In the genomic region with DNA sequence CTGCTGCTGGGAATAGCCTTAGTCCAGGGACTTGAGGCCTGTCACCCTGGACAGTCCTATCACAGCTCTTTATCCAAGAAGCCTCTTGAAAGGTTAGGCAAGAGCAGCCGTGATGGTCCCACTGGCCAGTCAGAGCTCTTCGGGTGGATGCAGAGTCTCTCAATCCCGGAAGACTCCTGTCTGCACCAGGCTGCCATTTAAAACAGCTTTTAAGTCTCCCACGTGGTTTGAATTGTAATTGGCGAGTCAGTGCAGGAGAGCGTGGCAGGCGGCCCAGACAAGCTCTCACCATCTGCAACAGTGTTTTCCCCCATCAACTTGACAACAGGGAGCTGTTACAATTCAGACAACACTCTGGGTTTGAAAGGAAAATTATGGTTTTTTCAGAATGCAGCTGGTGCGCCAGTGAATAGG, we compare ENCODE assay signal across 9 mouse cellular contexts. TPM values are rescaled to one million over a fixed set of nuclear protein-coding genes. Genes with fewer than 3 reads are reported as not detected.
DNase-seq lines count a peak whose midpoint lies in the region; ATAC-seq lines count a peak whose summit lies in the region.
"Had no signal": no experiment of that assay in that cellular context is flagged by ENCODE, and none has a peak within 500 bp of the region (broad histone marks: within the 10 kb centered on the region; RNA-seq: fewer than 3 reads in every experiment).

No protein-coding gene starts in this region.

- WGBS in kidney, embryonic 14.5 days: 27% methylated on average over 8 of the region's 8 CpGs

- no peak overlapping the region for H3K4me2 ChIP-seq in kidney, embryonic 14.5 days (replicated peaks; ENCODE audit: low read depth, low read length)

- peaks cover 13% of the 10 kb centered on the region; the same call in 1 of the 2 replicates for H3K4me1 ChIP-seq in kidney, embryonic 14.5 days (ENCODE audit: control insufficient read depth, insufficient read depth, low read length)
- H3K4me1 ChIP-seq: megakaryocyte, embryonic 14.5 days had no signal

- H3K9me3 ChIP-seq in kidney, embryonic 14.5 days (ENCODE audit: control insufficient read depth, low read length): no peaks in the 10 kb centered on the region

- peak; percentile 13 for DNase-seq in embryo, embryonic 10.5 days (ENCODE audit: low spot score)
- DNase-seq in gastrocnemius, postnatal 14 days: peak; percentile 53
- peak; percentile 82 for DNase-seq in left cerebral cortex, postnatal 4 days
- peak; percentile 37 for DNase-seq in ovary, postnatal 14 days (ENCODE audit: low spot score)
- no peak for DNase-seq in thymus, postnatal 25 days

- peak; percentile 75 for ATAC-seq in cerebellum, adult (ENCODE audit: insufficient number of reproducible peaks, low FRiP score, low TSS enrichment)
- ATAC-seq in kidney, embryonic 14.5 days (ENCODE audit: low FRiP score, low TSS enrichment): peak; percentile 62
- no peak for ATAC-seq in activated CD4-positive, CD25-positive, alpha-beta regulatory T cell, adult 4 months

- no peak overlapping the region for H3K4me3 ChIP-seq in kidney, embryonic 14.5 days (ENCODE audit: low read length)
- H3K4me3 ChIP-seq: megakaryocyte, embryonic 14.5 days had no signal

- no peaks in the 10 kb centered on the region for H3K36me3 ChIP-seq in kidney, embryonic 14.5 days (ENCODE audit: control insufficient read depth, insufficient read depth, low read length)

- intact Hi-C loops in gastrocnemius, postnatal 14 days (cut with DNase I; ENCODE audit: low total_unique reads): no loop called here
- intact Hi-C loops in left cerebral cortex, postnatal 4 days (cut with DNase I): no loop called here

- no peak overlapping the region for H3K27ac ChIP-seq in kidney, embryonic 14.5 days (ENCODE audit: low read depth, low read length)

- no peaks in the 10 kb centered on the region for H3K27me3 ChIP-seq in kidney, embryonic 14.5 days (ENCODE audit: control insufficient read depth, insufficient read depth, low read length)

- H3K9ac ChIP-seq in kidney, embryonic 14.5 days (ENCODE audit: low read depth, low read length): no peak overlapping the region

RNA-seq across cellular contexts. Expression of a gene that starts 31.7 kb away (rescaled TPM):
- under 1 TPM; 0.04 to 0.27 TPM for total RNA-seq in gastrocnemius, postnatal 14 days (2021)
- 1.4 and 2.3 TPM in 2 replicates for polyA plus RNA-seq in kidney, embryonic 14.5 days (2014; fragmentation: Nextera tagmentation; extraction: Ambion mirVana)
- total RNA-seq in left cerebral cortex, postnatal 4 days (2021): 10 to 100 TPM; 28.2 to 29.0 TPM
- under 1 TPM; 0.14 to 0.19 TPM for polyA plus RNA-seq in activated CD4-positive, CD25-positive, alpha-beta regulatory T cell, adult 4 months (2017; shearing (Covaris generic))

RNA-seq across cellular contexts. Expression of a gene that starts 38.1 kb away (rescaled TPM):
- total RNA-seq in gastrocnemius, postnatal 14 days (2021): under 1 TPM in 1 of 2 experiments, not detected in 1; 0.20 TPM
- polyA plus RNA-seq in kidney, embryonic 14.5 days (2014; fragmentation: Nextera tagmentation; extraction: Ambion mirVana): 0.53 and 0.86 TPM in 2 replicates
- under 1 TPM; 0.26 to 0.40 TPM for total RNA-seq in left cerebral cortex, postnatal 4 days (2021)
- not detected for polyA plus RNA-seq in activated CD4-positive, CD25-positive, alpha-beta regulatory T cell, adult 4 months (2017; shearing (Covaris generic))

RNA-seq across cellular contexts. Expression of a gene that starts 38.5 kb away (rescaled TPM):
- total RNA-seq in gastrocnemius, postnatal 14 days (2021): 1 to 10 TPM; 4.1 to 4.8 TPM
- 48.9 and 51.5 TPM in 2 replicates for polyA plus RNA-seq in kidney, embryonic 14.5 days (2014; fragmentation: Nextera tagmentation; extraction: Ambion mirVana)
- 1 to 10 TPM; 5.0 to 5.8 TPM for total RNA-seq in left cerebral cortex, postnatal 4 days (2021)
- 10 to 100 TPM; 57.1 to 59.9 TPM for polyA plus RNA-seq in activated CD4-positive, CD25-positive, alpha-beta regulatory T cell, adult 4 months (2017; shearing (Covaris generic))

RNA-seq across cellular contexts. Expression of a gene that starts 45.4 kb away (rescaled TPM):
- total RNA-seq in gastrocnemius, postnatal 14 days (2021): under 1 TPM in 1 of 2 experiments, not detected in 1; 0.33 TPM
- 8.7 and 9.2 TPM in 2 replicates for polyA plus RNA-seq in kidney, embryonic 14.5 days (2014; fragmentation: Nextera tagmentation; extraction: Ambion mirVana)
- total RNA-seq in left cerebral cortex, postnatal 4 days (2021): 10 to 100 TPM; 20.5 to 21.3 TPM
- 1 to 10 TPM; 4.9 to 8.4 TPM for polyA plus RNA-seq in activated CD4-positive, CD25-positive, alpha-beta regulatory T cell, adult 4 months (2017; shearing (Covaris generic))

Comparison
In these comparisons a context has a peak if more than half of its experiments do, and no peak if none do; other contexts are left out.
1. RNA of a gene that starts 31.7 kb away (total RNA-seq): 28.2 to 29.0 TPM in left cerebral cortex, postnatal 4 days; 0.04 to 0.27 TPM in gastrocnemius, postnatal 14 days; every median in the first group is over 10 times any median in the second.